Mouse (Mus musculus) limb, embryonic 11.5 days (tissue): ENCODE results near the gene Actrt2. TPM values are rescaled to one million over a fixed set of nuclear protein-coding genes. Genes with fewer than 3 reads are reported as not detected.
A peak's percentile ranks its signal among the peaks of the same experiment; 100 is the strongest.

Experiments used
- ATAC-seq: fragments of 200-750 bp; cut with Nextera tagmentation; 2 replicates; pipeline ENCODE4 v1.8.0; 2017; ENCODE audit warnings: low read depth; ENCODE audit not compliant: insufficient number of reproducible peaks, low FRiP score, low TSS enrichment
- DNase-seq: peaks from one replicate; pipeline ENCODE4 v3.0.0-alpha.2; 2015; ENCODE audit warnings: low spot score
- H3K27ac ChIP-seq: fragments of 300-500 bp; sonication (generic); replicated peaks from 2 replicates; pipeline ENCODE4 v1.5.1; 2014; ENCODE audit warnings: low read depth, mild to moderate bottlenecking, low read length
- H3K27me3 ChIP-seq: fragments of 300-500 bp; sonication (generic); 2 replicates; pipeline ENCODE4 v1.6.1; 2014; ENCODE audit warnings: mild to moderate bottlenecking, low read length, mixed read lengths; ENCODE audit not compliant: control insufficient read depth, insufficient read depth
- H3K36me3 ChIP-seq: fragments of 300-500 bp; sonication (generic); 2 replicates; pipeline ENCODE4 v1.6.1; 2014; ENCODE audit warnings: mild to moderate bottlenecking, low read length, moderate library complexity, mixed read lengths; ENCODE audit not compliant: control insufficient read depth, insufficient read depth
- H3K4me1 ChIP-seq: fragments of 300-500 bp; sonication (generic); 2 replicates; pipeline ENCODE4 v1.6.1; 2014; ENCODE audit warnings: low read length, mixed read lengths; ENCODE audit not compliant: control insufficient read depth, insufficient read depth
- H3K4me2 ChIP-seq: fragments of 300-500 bp; sonication (generic); 2 replicates; pipeline ENCODE4 v1.6.1; 2014; ENCODE audit warnings: low read depth, mild to moderate bottlenecking, moderate library complexity; ENCODE audit not compliant: severe bottlenecking
- H3K4me3 ChIP-seq: fragments of 300-500 bp; sonication (generic); 2 replicates; pipeline ENCODE4 v1.5.1; 2014; ENCODE audit warnings: low read depth, low read length
- H3K9ac ChIP-seq: fragments of 300-500 bp; sonication (generic); 2 replicates; pipeline ENCODE4 v1.6.1; 2014; ENCODE audit warnings: mild to moderate bottlenecking, low read length
- H3K9me3 ChIP-seq: fragments of 300-500 bp; sonication (generic); 2 replicates; pipeline ENCODE4 v1.6.1; 2016; ENCODE audit warnings: low read length; ENCODE audit not compliant: control insufficient read depth
- WGBS: fragments of 180-500 bp; shearing (Covaris S2); extraction: QIAGEN DNeasy Blood & Tissue Kit; methylation state at CpG from one replicate; pipeline ENCODE4 v1.1.7; 2014; 5-methylcytosine and 5-hydroxymethylcytosine counted together
- polyA plus RNA-seq: library from polyadenylated mRNA; unstranded; fragments of >200 nt; fragmentation: Nextera tagmentation; extraction: Ambion mirVana; gene quantifications from 2 replicates; pipeline ENCODE4 v1.2.1, GENCODE M21; 2014

Gene Actrt2
- polyA plus RNA-seq, 1 experiment from 2014 or later = not detected

- Histone ChIP-seq H3K9me3 (no peaks in the 10 kb centered on the region), H3K4me1 (peaks cover 69% of the 10 kb centered on the region), H3K9ac (no peak overlapping the region), H3K27me3 (no peaks in the 10 kb centered on the region), H3K4me2 (no peak overlapping the region), H3K36me3 (no peaks in the 10 kb centered on the region), H3K27ac (peak overlapping the region; percentile 47), H3K4me3 (no peak overlapping the region)
- WGBS = 80% methylated on average over 7 of the region's 7 CpGs
- DNase-seq = no peak
- ATAC-seq = no peak
These were observed 36.9 kb upstream of the Actrt2 start for GRCm38 (mm10) chr4:154704591-154704990.

GRCm38 (mm10) chr4:154703426-154704070 lies 35.9 kb upstream of the Actrt2 start:
- WGBS = 35% methylated on average over 7 of the region's 7 CpGs
- H3K4me1 ChIP-seq = peaks cover 59% of the 10 kb centered on the region

GRCm38 (mm10) chr4:154702931-154703330 lies 35.3 kb upstream of the Actrt2 start:
- Histone ChIP-seq H3K4me2 (no peak overlapping the region), H3K4me1 (peaks cover 57% of the 10 kb centered on the region), H3K9ac (no peak overlapping the region), H3K27me3 (no peaks in the 10 kb centered on the region), H3K9me3 (no peaks in the 10 kb centered on the region), H3K4me3 (no peak overlapping the region), H3K36me3 (no peaks in the 10 kb centered on the region), H3K27ac (0 out of 2 replicates have a peak overlapping the region, but pooled peaks have one; percentile 56)
- no peak for DNase-seq
- WGBS = 78% methylated on average over 7 of the region's 7 CpGs
- ATAC-seq = no peak

More at GRCm38 (mm10) chr4:154703426-154704070, 35.9 kb upstream of the Actrt2 start:
- H3K27me3 ChIP-seq = no peaks in the 10 kb centered on the region
- H3K4me3 ChIP-seq = no peak overlapping the region
- H3K9me3 ChIP-seq = no peaks in the 10 kb centered on the region
- no peak overlapping the region for H3K9ac ChIP-seq
- ATAC-seq (no peak), DNase-seq (no peak)
- no peaks in the 10 kb centered on the region for H3K36me3 ChIP-seq
- H3K4me2 ChIP-seq = peak overlapping the region; percentile 7; the same call in 1 of the 2 replicates
- peak overlapping the region; percentile 56; the same call in 1 of the 2 replicates for H3K27ac ChIP-seq

GRCm38 (mm10) chr4:154702186-154702585 lies 34.5 kb upstream of the Actrt2 start:
- DNase-seq = no peak
- H3K27ac ChIP-seq = no peak overlapping the region

GRCm38 (mm10) chr4:154700921-154701412 lies 33.3 kb upstream of the Actrt2 start:
- 89% methylated on average over 13 of the region's 13 CpGs for WGBS
- no peaks in the 10 kb centered on the region for H3K27me3 ChIP-seq

More at GRCm38 (mm10) chr4:154702186-154702585, 34.5 kb upstream of the Actrt2 start:
- Histone ChIP-seq H3K9ac (no peak overlapping the region), H3K9me3 (no peaks in the 10 kb centered on the region), H3K36me3 (no peaks in the 10 kb centered on the region), H3K4me2 (no peak overlapping the region), H3K4me3 (no peak overlapping the region), H3K4me1 (peaks cover 55% of the 10 kb centered on the region), H3K27me3 (no peaks in the 10 kb centered on the region)
- WGBS = 62% methylated on average over 6 of the region's 6 CpGs
- ATAC-seq = no peak

GRCm38 (mm10) chr4:154700436-154700835 lies 32.8 kb upstream of the Actrt2 start:
- Histone ChIP-seq H3K9me3 (no peaks in the 10 kb centered on the region), H3K27me3 (no peaks in the 10 kb centered on the region), H3K9ac (no peak overlapping the region), H3K27ac (no peak overlapping the region), H3K36me3 (no peaks in the 10 kb centered on the region), H3K4me3 (no peak overlapping the region), H3K4me2 (no peak overlapping the region), H3K4me1 (peaks cover 51% of the 10 kb centered on the region)
- 95% methylated on average over 6 of the region's 6 CpGs for WGBS
- ATAC-seq (no peak), DNase-seq (no peak)

More at GRCm38 (mm10) chr4:154700921-154701412, 33.3 kb upstream of the Actrt2 start:
- Histone ChIP-seq H3K4me1 (peaks cover 56% of the 10 kb centered on the region), H3K36me3 (no peaks in the 10 kb centered on the region), H3K9ac (no peak overlapping the region), H3K4me2 (no peak overlapping the region), H3K27ac (no peak overlapping the region; the same call in 1 of the 2 replicates), H3K4me3 (no peak overlapping the region), H3K9me3 (no peaks in the 10 kb centered on the region)
- DNase-seq (no peak), ATAC-seq (no peak)

GRCm38 (mm10) chr4:154699236-154699635 lies 31.6 kb upstream of the Actrt2 start:
- no peak overlapping the region for H3K9ac ChIP-seq
- no peak for DNase-seq

GRCm38 (mm10) chr4:154698631-154699030 lies 31.0 kb upstream of the Actrt2 start:
- Histone ChIP-seq H3K27ac (0 out of 2 replicates have a peak overlapping the region, but pooled peaks have one; percentile 36), H3K4me3 (no peak overlapping the region), H3K4me2 (no peak overlapping the region), H3K4me1 (peaks cover 42% of the 10 kb centered on the region), H3K9ac (no peak overlapping the region), H3K9me3 (no peaks in the 10 kb centered on the region), H3K36me3 (no peaks in the 10 kb centered on the region), H3K27me3 (no peaks in the 10 kb centered on the region)
- WGBS = 88% methylated on average over 1 of the region's 1 CpGs
- ATAC-seq = no peak
- DNase-seq = no peak

More at GRCm38 (mm10) chr4:154699236-154699635, 31.6 kb upstream of the Actrt2 start:
- WGBS = 90% methylated on average over 8 of the region's 8 CpGs
- no peak for ATAC-seq
- H3K4me3 ChIP-seq = no peak overlapping the region
- H3K27me3 ChIP-seq = no peaks in the 10 kb centered on the region
- H3K4me1 ChIP-seq = peaks cover 40% of the 10 kb centered on the region
- H3K9me3 ChIP-seq = no peaks in the 10 kb centered on the region
- no peak overlapping the region for H3K4me2 ChIP-seq
- no peak overlapping the region for H3K27ac ChIP-seq
- no peaks in the 10 kb centered on the region for H3K36me3 ChIP-seq
